Mouse (Mus musculus): ENCODE data around the gene Batf2.

Batf2 gene

GRCm38 (mm10) chr19:6140678-6141393 is at the start of gene Batf2:
Gene Batf2 (plus strand): TSS chr19:6140983.
- in situ Hi-C loops (cut with MseI, MboI) = no loop called here

GRCm38 (mm10) chr19:6094119-6094518 is 46.7 kb upstream of the Batf2 start, which contains the start of gene AC131692.1:
Gene AC131692.1 (plus strand): TSS chr19:6094419.
- in situ Hi-C loops (cut with MseI, MboI) = no loop called here

DNA sequence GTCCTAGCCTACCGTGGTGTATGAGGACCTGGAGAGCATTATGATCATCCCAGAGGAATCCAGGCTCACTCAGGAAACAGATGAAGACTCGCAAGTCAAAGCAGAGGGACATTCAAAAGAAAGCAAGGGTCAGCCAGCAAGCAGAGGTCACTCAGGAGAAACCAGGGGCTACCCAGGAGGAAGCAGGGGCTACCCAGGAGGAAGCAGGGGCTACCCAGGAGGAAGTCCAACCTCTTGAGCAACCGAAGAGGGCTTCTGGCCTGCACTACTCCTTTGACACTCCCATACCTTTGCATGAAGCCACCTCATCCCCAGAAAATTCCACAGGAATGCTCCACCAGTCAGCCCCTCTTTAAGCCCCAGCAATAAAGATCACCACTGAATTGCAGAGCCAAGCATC is 42.9 kb upstream of the Batf2 start:
- in situ Hi-C loops (cut with MseI, MboI) = no loop called here

DNA sequence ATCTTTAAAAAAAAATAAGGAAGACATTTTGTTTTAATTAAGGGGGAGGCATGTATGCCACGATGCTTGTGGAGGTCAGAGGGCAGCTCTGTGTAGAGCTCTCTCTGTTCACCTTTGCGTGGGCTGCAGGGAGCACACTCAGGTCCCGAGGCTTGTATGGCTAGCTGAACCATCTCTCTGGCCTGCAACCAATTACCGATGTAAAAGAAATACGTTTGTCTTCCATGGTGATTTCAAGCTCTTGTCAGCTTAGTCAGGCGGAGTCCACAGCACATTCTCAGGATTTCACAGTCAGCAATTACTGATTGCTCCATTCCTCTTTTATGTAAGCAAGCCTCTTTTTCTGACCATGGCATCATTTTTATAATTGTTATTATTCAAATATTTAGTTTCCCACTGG is 39.6 kb upstream of the Batf2 start:
- in situ Hi-C loops (cut with MseI, MboI) = no loop called here

DNA sequence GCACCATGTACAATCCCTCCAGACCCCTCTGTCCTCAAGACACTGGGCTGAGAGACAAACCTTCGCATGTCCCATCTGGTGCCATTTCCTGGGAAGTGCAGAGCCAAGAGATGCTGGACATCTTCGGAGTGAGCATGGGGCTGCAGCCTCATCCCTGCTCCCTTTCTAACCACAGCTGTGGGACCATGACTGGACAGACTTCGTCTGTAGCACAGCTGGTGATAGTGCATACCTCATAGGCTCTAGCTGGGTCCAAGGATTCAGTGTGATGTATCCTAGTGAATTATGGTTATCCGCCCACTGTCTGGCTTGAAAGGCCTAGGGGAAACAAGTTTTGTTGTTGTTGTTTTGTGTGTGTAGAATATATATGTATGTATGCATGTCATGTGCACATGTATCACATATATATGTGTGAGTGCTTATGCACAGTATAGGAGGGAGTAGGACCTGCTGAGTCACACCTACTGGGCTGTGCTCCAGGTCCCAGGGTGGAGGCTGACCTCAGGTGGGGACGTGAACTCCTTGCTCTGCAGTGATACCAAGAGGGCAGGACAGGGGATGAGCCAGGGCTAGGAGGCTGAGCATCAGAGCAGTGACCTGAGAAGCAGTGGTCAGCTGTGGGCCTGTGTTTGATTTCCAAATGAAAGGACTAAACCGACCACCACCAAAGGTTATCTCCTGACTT is 38.5 kb upstream of the Batf2 start:
- in situ Hi-C loops (cut with MseI, MboI) = no loop called here

DNA sequence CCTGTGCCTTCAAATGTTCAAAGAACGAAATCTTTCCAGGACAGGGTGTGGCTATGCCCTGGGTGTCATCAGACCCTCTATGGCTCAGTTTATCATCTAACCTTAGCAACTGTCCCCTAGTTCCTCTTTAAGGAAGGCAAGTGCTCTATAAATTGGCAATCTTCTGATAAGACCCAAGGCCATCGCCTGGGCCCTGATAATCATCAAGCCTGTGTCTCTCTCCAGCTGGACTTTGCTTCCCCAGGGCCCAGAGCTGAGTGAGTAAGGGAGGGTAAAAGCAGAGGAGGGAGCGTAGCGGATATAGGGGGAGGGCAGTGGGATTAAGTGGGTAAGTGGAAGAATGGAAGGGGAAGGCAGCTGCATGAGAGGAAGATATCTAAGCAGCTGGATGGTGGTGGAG is 36.3 kb upstream of the Batf2 start:
- in situ Hi-C loops (cut with MseI, MboI) = no loop called here

DNA sequence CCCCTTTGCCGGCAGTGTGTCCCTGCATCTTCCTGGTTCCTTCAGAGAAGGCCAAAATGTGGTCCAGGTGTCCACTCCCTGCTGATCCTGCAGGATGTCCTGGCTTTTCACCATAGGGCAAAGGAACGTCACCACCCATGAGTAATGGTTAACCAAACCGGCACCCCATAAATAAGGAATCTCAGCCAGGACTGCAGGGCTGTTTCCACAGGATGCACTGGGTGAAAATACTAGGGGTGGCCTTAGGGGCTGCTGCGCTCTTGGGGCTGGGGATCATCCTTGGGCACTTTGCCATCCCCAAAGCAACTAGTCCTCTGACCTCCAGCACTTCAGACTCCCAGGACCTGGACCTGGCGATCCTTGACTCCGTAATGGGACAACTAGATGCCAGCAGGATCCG is 35.2 kb upstream of the Batf2 start, which contains the start of gene Naaladl1:
Naaladl1 (plus strand) TSS at position 197 of the 400 bp plus-strand sequence.
- in situ Hi-C loops (cut with MseI, MboI) = no loop called here

DNA sequence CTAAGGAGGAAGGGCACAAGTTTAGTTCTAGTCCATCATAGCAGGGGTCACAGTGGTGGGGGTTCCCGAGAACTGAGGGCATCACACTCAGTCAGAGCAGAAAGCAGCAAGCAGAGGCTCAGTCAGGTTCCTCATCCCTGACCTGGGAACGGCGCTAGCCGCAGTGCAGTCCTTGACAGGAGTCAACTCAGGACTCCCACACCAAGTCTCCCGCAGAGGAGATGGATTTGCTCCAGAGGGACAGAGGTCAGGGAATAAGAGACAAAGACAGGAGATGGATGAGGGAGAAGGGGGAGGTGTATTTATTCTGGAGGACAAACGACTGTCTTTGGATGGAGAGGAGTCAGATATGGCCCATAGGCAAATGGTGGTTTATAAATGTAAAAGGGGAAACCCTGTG is 27.7 kb upstream of the Batf2 start:
- in situ Hi-C loops (cut with MseI, MboI) = no loop called here

- in situ Hi-C loops (cut with MseI, MboI) = no loop called here
Measured at GRCm38 (mm10) chr19:6116113-6116850, 24.5 kb upstream of the Batf2 start.

DNA sequence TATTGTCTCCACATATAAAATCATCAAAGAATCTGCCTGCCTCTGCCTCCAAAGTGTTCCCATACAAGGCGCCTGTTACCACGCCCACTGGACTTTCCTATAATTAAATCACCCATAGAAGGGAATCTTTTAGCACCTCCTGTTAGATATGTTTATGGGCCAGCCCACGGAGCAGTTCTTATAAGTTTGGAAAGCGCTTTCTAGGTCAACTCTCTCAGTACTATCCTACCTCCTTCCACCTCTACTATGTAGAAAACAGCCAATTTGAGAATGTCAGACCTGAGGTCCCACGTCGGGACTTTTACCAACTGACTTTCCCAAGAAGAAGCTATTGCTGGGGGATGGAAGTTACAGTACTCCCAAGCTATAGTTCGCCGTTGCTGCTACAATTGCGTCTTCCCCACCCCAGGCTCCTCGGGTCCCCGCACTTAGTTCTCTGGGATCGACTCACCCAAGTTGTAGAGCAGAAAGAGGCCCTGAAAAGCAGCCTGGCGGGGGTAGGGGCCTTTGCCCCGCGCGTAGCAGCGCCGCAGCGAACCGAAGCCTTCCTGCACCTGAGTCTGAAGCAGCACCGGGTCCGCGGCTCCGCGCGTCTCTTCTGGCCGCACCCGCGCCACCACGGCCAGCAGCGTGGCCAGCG is 23.3 kb upstream of the Batf2 start:
- in situ Hi-C loops (cut with MseI, MboI) = no loop called here

- in situ Hi-C loops (cut with MseI, MboI) = no loop called here
Measured at GRCm38 (mm10) chr19:6117986-6118676, 22.7 kb upstream of the Batf2 start, which contains the start of gene Sac3d1. Gene Sac3d1 (minus strand): TSS chr19:6118650.

DNA sequence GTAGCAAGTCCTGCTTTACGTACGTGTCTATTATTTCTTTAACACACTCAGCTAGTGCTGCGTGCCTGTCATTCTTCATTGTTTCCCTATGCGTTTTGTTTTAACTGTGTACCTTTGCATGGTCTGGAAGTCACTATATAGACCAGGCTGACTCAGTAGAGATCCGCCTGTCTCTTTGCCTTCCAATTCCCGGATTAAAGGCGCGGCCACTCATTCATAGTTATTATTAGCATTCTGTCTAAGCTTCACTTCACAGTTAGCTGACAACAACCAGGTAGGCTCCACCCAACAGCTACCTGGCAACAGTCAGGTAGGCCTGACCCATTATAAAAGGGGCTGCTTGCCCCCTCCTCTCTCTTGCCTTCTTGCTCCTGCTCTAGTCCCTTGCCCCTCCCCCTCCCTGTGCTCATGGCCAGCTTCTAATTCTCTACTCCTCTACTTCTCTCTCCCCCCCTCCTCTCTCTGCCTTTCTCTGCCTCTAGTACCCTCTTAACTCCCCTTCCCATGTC is 22.1 kb upstream of the Batf2 start:
- in situ Hi-C loops (cut with MseI, MboI) = no loop called here

DNA sequence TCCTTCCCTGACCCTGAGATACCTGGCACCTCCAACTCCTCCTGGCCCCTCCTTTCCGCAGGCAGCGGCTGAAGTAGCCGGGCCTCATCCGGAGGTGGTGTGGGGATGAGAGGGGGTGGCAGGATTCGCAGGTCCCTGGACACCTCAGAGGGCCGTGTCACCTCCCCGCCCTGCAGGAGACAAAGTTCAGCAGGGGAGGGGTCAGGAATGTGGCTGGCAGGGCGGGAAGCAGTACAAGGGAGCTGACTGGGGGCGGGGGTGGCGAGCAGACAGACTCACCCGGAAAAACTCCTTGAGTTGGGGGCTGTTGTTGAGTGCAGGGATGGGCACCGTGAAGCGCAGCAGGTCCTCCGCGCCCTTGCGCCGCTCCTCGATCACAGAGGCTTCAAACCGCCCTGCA is 19.0 kb upstream of the Batf2 start:
- in situ Hi-C loops (cut with MseI, MboI) = loop anchor here in 1 of 2 experiments (10.0 kb wide), 1 partner anchor 157 kb away; the partner anchor contains the start of gene Pola2

DNA sequence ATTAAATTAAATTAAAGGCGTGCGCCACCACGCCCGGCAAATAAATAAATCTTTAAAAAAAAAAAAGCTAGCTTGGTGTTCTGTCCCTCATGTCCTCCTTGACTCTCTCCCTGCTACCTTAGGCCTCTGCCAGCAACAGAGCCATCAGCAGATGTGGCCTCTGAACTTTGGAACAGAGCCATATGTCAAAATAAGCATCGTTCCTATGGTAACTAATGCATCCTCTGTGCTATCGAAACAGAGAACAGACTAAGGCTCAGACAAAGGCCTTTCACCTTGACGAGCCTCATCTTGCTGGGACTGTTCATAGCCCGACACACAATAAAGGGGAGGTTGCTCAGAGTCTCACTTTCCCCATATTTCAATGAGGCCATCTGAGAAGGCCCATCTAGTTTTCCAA is 17.5 kb upstream of the Batf2 start:
- in situ Hi-C loops (cut with MseI, MboI) = loop anchor here in 1 of 2 experiments (10.0 kb wide), 1 partner anchor 159 kb away; the partner anchor contains the start of gene Pola2

DNA sequence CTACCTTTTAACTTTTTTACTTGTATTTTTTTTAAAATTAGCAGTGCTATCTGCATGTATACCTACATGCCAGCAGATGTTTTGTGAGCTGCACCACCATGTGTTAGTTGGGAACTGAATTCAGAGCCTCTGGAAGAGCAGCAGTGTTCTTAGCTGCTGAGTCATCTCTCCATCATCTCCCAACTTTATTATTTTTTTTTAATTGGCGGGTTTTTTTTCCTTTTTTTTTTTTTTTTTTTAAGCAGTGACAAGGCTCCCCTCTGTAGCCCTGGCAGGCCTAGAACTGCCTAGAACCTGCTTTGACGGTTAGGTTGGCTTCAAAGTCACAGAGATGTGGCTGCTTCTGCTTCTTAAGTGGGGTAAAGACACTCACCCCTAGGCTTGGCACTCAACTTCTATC is 15.9 kb upstream of the Batf2 start:
- in situ Hi-C loops (cut with MseI, MboI) = loop anchor here in 1 of 2 experiments (10.0 kb wide), 1 partner anchor 160 kb away; the partner anchor contains the start of gene Pola2

DNA sequence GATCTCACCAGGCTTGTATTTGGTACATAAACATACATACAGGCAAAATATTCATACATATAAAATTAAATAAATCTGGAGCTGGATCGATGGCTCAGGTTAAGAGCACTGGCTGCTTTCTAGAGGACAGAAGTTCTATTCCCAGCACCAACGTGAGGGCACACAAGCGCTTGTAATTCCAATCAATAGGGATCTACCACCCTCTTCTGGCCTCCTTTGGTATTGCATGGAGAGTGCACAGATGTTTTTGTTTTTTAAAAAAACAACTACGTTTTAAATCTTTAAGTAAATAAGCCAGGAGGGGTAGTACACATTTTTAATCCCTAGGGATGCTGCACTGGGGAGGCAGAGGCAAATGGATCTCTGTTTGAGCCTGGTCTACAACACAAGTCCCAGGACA is 14.5 kb upstream of the Batf2 start:
- in situ Hi-C loops (cut with MseI, MboI) = loop anchor here in 1 of 2 experiments (10.0 kb wide), 1 partner anchor 161 kb away; the partner anchor contains the start of gene Pola2

GRCm38 (mm10) chr19:6126789-6127580 is 13.8 kb upstream of the Batf2 start:
- in situ Hi-C loops (cut with MseI, MboI) = loop anchor here in 1 of 2 experiments (10.0 kb wide), 1 partner anchor 162 kb away; the partner anchor contains the start of gene Pola2

DNA sequence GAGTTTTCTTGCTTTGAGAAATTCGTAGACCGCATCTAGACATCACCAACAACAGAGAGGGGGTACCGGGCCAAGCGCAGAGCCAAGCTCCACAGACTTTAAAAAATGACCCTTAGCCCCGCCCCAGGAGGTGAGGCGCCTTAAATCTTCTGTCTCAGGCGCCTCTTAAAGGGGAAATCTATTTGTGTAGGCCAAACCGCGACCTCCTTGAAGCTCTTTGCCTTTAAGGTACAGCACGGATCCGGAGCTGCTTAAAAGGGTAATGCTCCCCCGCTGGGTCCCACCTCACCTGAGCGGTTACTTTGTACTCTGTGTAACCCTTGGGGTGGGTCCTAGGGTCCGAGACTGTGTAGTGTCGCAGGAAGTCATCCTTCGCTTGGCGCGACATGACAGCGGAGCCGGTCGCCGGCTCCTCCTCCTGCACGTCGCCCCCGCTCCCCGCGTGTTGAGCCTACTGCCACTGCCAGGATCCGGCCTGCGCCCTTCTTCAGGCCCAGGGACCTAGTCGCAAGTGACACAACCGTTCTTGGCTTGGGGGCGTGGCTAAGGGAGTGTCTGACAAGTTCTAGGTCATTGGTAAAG is 12.9 kb upstream of the Batf2 start, which contains the start of gene Snx15:
Snx15 (minus strand) TSS at position 545 of the 582 bp plus-strand sequence.
- in situ Hi-C loops (cut with MseI, MboI) = loop anchor here in 1 of 2 experiments (10.0 kb wide), 1 partner anchor 163 kb away; the partner anchor contains the start of gene Pola2
